26 mouse cellular contexts compared by ENCODE assay signal in genomic region chr5:23792726-23793125, GRCm38 (mm10). TPM values are rescaled to one million over a fixed set of nuclear protein-coding genes. Genes with fewer than 3 reads are reported as not detected.
DNase-seq lines count a peak whose midpoint lies in the region; ATAC-seq lines count a peak whose summit lies in the region.
"Had no signal": no experiment of that assay in that cellular context is flagged by ENCODE, and none has a peak within 500 bp of the region (broad histone marks: within the 10 kb centered on the region; RNA-seq: fewer than 3 reads in every experiment).

No protein-coding gene starts in this region.

- H3K9me3 ChIP-seq in embryonic facial prominence, embryonic 13.5 days: no peaks in the 10 kb centered on the region
- H3K9me3 ChIP-seq in embryonic facial prominence, embryonic 10.5 days: no peaks in the 10 kb centered on the region
- no peaks in the 10 kb centered on the region for H3K9me3 ChIP-seq in limb, embryonic 15.5 days
- no peaks in the 10 kb centered on the region for H3K9me3 ChIP-seq in limb, embryonic 10.5 days (replicated peaks)
- H3K9me3 ChIP-seq: embryonic facial prominence, embryonic 12.5 days had no signal

- peaks cover 6% of the 10 kb centered on the region for H3K4me1 ChIP-seq in embryonic facial prominence, embryonic 13.5 days
- peaks cover 8% of the 10 kb centered on the region for H3K4me1 ChIP-seq in embryonic facial prominence, embryonic 10.5 days
- H3K4me1 ChIP-seq in limb, embryonic 15.5 days: peaks cover 8% of the 10 kb centered on the region; the same call in 1 of the 2 replicates
- H3K4me1 ChIP-seq in limb, embryonic 10.5 days: peaks cover 6% of the 10 kb centered on the region

- no peak overlapping the region for H3K27ac ChIP-seq in embryonic facial prominence, embryonic 13.5 days
- no peak overlapping the region for H3K27ac ChIP-seq in embryonic facial prominence, embryonic 10.5 days (replicated peaks)
- no peak overlapping the region for H3K27ac ChIP-seq in limb, embryonic 15.5 days
- no peak overlapping the region for H3K27ac ChIP-seq in limb, embryonic 10.5 days
- H3K27ac ChIP-seq: embryonic facial prominence, embryonic 12.5 days; hindbrain, embryonic 14.5 days; hindbrain, postnatal 0 days had no signal

- H3K27me3 ChIP-seq in embryonic facial prominence, embryonic 13.5 days: no peaks in the 10 kb centered on the region
- H3K27me3 ChIP-seq in embryonic facial prominence, embryonic 10.5 days (replicated peaks; ENCODE audit: low read depth, poor library complexity, severe bottlenecking): no peaks in the 10 kb centered on the region
- H3K27me3 ChIP-seq in limb, embryonic 15.5 days: no peaks in the 10 kb centered on the region
- H3K27me3 ChIP-seq in limb, embryonic 10.5 days (ENCODE audit: low read depth, poor library complexity, severe bottlenecking): no peaks in the 10 kb centered on the region
- H3K27me3 ChIP-seq: embryonic facial prominence, embryonic 12.5 days; Patski had no signal

- H3K36me3 ChIP-seq in embryonic facial prominence, embryonic 13.5 days: peaks cover 57% of the 10 kb centered on the region
- peaks cover 61% of the 10 kb centered on the region for H3K36me3 ChIP-seq in embryonic facial prominence, embryonic 10.5 days (replicated peaks)
- H3K36me3 ChIP-seq in limb, embryonic 15.5 days: peaks cover 50% of the 10 kb centered on the region
- H3K36me3 ChIP-seq in limb, embryonic 10.5 days: peaks cover 53% of the 10 kb centered on the region

- 0 out of 2 replicates have a peak overlapping the region, but pooled peaks have one; percentile 22 for H3K9ac ChIP-seq in embryonic facial prominence, embryonic 13.5 days
- H3K9ac ChIP-seq in limb, embryonic 15.5 days: 0 out of 2 replicates have a peak overlapping the region, but pooled peaks have one; percentile 4
- H3K9ac ChIP-seq: embryonic facial prominence, embryonic 12.5 days; forebrain, postnatal 0 days; hindbrain, embryonic 14.5 days had no signal

- WGBS in embryonic facial prominence, embryonic 13.5 days: 93% methylated on average over 2 of the region's 2 CpGs
- 92% methylated on average over 2 of the region's 2 CpGs for WGBS in embryonic facial prominence, embryonic 10.5 days
- WGBS in limb, embryonic 15.5 days: 86% methylated on average over 2 of the region's 2 CpGs
- 94% methylated on average over 2 of the region's 2 CpGs for WGBS in limb, embryonic 10.5 days

- H3K4me3 ChIP-seq in embryonic facial prominence, embryonic 13.5 days: no peak overlapping the region
- H3K4me3 ChIP-seq in embryonic facial prominence, embryonic 10.5 days: no peak overlapping the region
- H3K4me3 ChIP-seq in limb, embryonic 15.5 days: no peak overlapping the region
- no peak overlapping the region for H3K4me3 ChIP-seq in limb, embryonic 10.5 days
- H3K4me3 ChIP-seq: embryonic facial prominence, embryonic 12.5 days; erythroblast, embryonic 14.5 days had no signal

- DNase-seq in embryonic facial prominence, embryonic 10.5 days (ENCODE audit: low spot score): no peak
- no peak for DNase-seq in limb, embryonic 10.5 days (ENCODE audit: low spot score)
- DNase-seq in adipocyte (ENCODE audit: low spot score): peak; percentile 15
- no peak for DNase-seq in thymus, postnatal 36 days
- no peak for DNase-seq in gastrocnemius, postnatal 4 days (ENCODE audit: low spot score in 2 of 2)
- DNase-seq: adrenal gland, adult 2 months; adrenal gland, postnatal 14 days; cerebellum, adult 11-12 months; cerebellum, adult 8-10 months; cerebellum, postnatal 10 days; forebrain, postnatal 0 days; gastrocnemius, postnatal 10 days; gastrocnemius, postnatal 36 days; kidney, adult 18-20 months had no signal

- ATAC-seq in embryonic facial prominence, embryonic 13.5 days (ENCODE audit: insufficient number of reproducible peaks, insufficient read depth, low FRiP score, low TSS enrichment, low read depth): no peak
- no peak for ATAC-seq in limb, embryonic 15.5 days (ENCODE audit: insufficient number of reproducible peaks, low FRiP score, low TSS enrichment, low read depth)
- ATAC-seq: CD4-positive, CD25-positive, alpha-beta regulatory T cell, adult 4 months; forebrain, embryonic 14.5 days; forebrain, postnatal 0 days; hindbrain, postnatal 0 days; inflammation-experienced regulatory T-cells, adult 6 months; intestine, embryonic 16.5 days; Patski had no signal

- H3K4me2 ChIP-seq in embryonic facial prominence, embryonic 13.5 days: no peak overlapping the region
- no peak overlapping the region for H3K4me2 ChIP-seq in limb, embryonic 15.5 days
- H3K4me2 ChIP-seq: embryonic facial prominence, embryonic 12.5 days; heart, embryonic 11.5 days; hindbrain, embryonic 14.5 days had no signal

RNA-seq across cellular contexts. Expression of gene Rint1, which starts 5.2 kb away (rescaled TPM):
- 48.3 and 48.4 TPM in 2 replicates for polyA plus RNA-seq in embryonic facial prominence, embryonic 13.5 days (2015; fragmentation: Nextera tagmentation; extraction: Ambion mirVana)
- 36.4 and 36.5 TPM in 2 replicates for polyA plus RNA-seq in embryonic facial prominence, embryonic 10.5 days (2016; fragmentation: Nextera tagmentation; extraction: Ambion mirVana)
- 43.1 and 47.1 TPM in 2 replicates for polyA plus RNA-seq in limb, embryonic 15.5 days (2015; fragmentation: Nextera tagmentation; extraction: Ambion mirVana)
- 33.9 and 41.7 TPM in 2 replicates for polyA plus RNA-seq in limb, embryonic 10.5 days (2016; fragmentation: Nextera tagmentation; extraction: Ambion mirVana)
- total RNA-seq in gastrocnemius, postnatal 4 days (2021): 10 to 100 TPM; 17.4 to 20.8 TPM

RNA-seq across cellular contexts. Expression of gene Pus7, which starts 9.2 kb away (rescaled TPM):
- 34.9 and 35.2 TPM in 2 replicates for polyA plus RNA-seq in embryonic facial prominence, embryonic 13.5 days (2015; fragmentation: Nextera tagmentation; extraction: Ambion mirVana)
- polyA plus RNA-seq in embryonic facial prominence, embryonic 10.5 days (2016; fragmentation: Nextera tagmentation; extraction: Ambion mirVana): 42.9 and 45.9 TPM in 2 replicates
- polyA plus RNA-seq in limb, embryonic 15.5 days (2015; fragmentation: Nextera tagmentation; extraction: Ambion mirVana): 29.8 and 32.4 TPM in 2 replicates
- 41.0 and 49.3 TPM in 2 replicates for polyA plus RNA-seq in limb, embryonic 10.5 days (2016; fragmentation: Nextera tagmentation; extraction: Ambion mirVana)
- total RNA-seq in gastrocnemius, postnatal 4 days (2021): 10 to 100 TPM; 15.7 to 19.4 TPM

RNA-seq across cellular contexts. Expression of gene Tomm7, which starts 51.2 kb away (rescaled TPM):
- 111 and 123 TPM in 2 replicates for polyA plus RNA-seq in embryonic facial prominence, embryonic 13.5 days (2015; fragmentation: Nextera tagmentation; extraction: Ambion mirVana)
- 147 and 150 TPM in 2 replicates for polyA plus RNA-seq in embryonic facial prominence, embryonic 10.5 days (2016; fragmentation: Nextera tagmentation; extraction: Ambion mirVana)
- polyA plus RNA-seq in limb, embryonic 15.5 days (2015; fragmentation: Nextera tagmentation; extraction: Ambion mirVana): 87.3 and 103 TPM in 2 replicates
- polyA plus RNA-seq in limb, embryonic 10.5 days (2016; fragmentation: Nextera tagmentation; extraction: Ambion mirVana): 140 and 161 TPM in 2 replicates
- total RNA-seq in gastrocnemius, postnatal 4 days (2021): 10 to 100 TPM; 54.7 to 58.0 TPM
